Mouse (Mus musculus): ENCODE measurements around the gene Ola1. TPM values are rescaled to one million over a fixed set of nuclear protein-coding genes. Genes with fewer than 3 reads are reported as not detected.

Gene Ola1
- polyA plus RNA-seq, 1 experiment from 2014 or later, result 110 TPM

GRCm38 (mm10) chr2:73248701-73249100, 30.0 kb upstream of the Ola1 start:
- no peaks in the 10 kb centered on the region for H3K4me1 ChIP-seq (ENCODE audit: control insufficient read depth, insufficient read depth, low read depth, low read length)
- H3K9me3 ChIP-seq (ENCODE audit: control insufficient read depth, low read length), result no peaks in the 10 kb centered on the region; the same call in 1 of the 2 replicates
- H3K27me3 ChIP-seq (replicated peaks; ENCODE audit: control insufficient read depth, insufficient read depth, low read length), result no peaks in the 10 kb centered on the region
- H3K9ac ChIP-seq (ENCODE audit: low read depth, low read length), result no peak overlapping the region
- no peak overlapping the region for H3K4me2 ChIP-seq (ENCODE audit: low read length)
- H3K27ac ChIP-seq (ENCODE audit: low read depth, low read length), result no peak overlapping the region
- ATAC-seq, result no peak
- WGBS, result 54% methylated on average over 4 of the region's 4 CpGs
- H3K4me3 ChIP-seq (ENCODE audit: low read length), result no peak overlapping the region
- H3K36me3 ChIP-seq (ENCODE audit: control insufficient read depth, insufficient read depth, low read length), result no peaks in the 10 kb centered on the region

GRCm38 (mm10) chr2:73241299-73241698, 22.6 kb upstream of the Ola1 start:
- no peak overlapping the region for H3K4me3 ChIP-seq (ENCODE audit: low read length)
- no peaks in the 10 kb centered on the region for H3K4me1 ChIP-seq (ENCODE audit: control insufficient read depth, insufficient read depth, low read depth, low read length)
- no peak for ATAC-seq
- H3K4me2 ChIP-seq (ENCODE audit: low read length), result no peak overlapping the region
- H3K9me3 ChIP-seq (ENCODE audit: control insufficient read depth, low read length), result no peaks in the 10 kb centered on the region
- WGBS, result 77% methylated on average over 4 of the region's 4 CpGs
- no peak overlapping the region for H3K27ac ChIP-seq (ENCODE audit: low read depth, low read length)
- no peak overlapping the region for H3K9ac ChIP-seq (ENCODE audit: low read depth, low read length)
- no peaks in the 10 kb centered on the region for H3K27me3 ChIP-seq (replicated peaks; ENCODE audit: control insufficient read depth, insufficient read depth, low read length)
- H3K36me3 ChIP-seq (ENCODE audit: control insufficient read depth, insufficient read depth, low read length), result no peaks in the 10 kb centered on the region

DNA sequence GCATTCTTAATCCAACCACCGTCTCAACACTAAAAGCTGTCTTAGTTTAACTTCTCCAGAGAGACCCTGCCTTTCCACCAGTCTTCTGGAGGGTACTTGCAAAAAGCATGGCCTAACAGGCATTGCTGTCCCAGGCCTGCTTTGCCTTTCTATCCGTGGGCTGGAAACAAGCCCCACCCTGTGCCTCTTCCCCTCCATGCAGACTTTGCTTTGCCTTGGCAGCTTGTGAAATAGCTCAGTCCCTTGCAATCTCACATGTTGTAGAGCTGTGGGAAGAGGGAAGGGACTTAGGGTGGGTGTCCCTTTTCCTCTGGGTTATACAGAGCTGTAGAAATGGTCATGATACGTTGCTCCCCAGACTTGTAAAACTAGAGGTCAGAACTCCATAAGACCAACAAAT, 12.4 kb upstream of the Ola1 start:
- 65% methylated on average over 3 of the region's 3 CpGs for WGBS
- Histone ChIP-seq H3K4me3 (ENCODE audit: low read length) (no peak overlapping the region), H3K36me3 (ENCODE audit: control insufficient read depth, insufficient read depth, low read length) (no peaks in the 10 kb centered on the region), H3K27me3 (replicated peaks; ENCODE audit: control insufficient read depth, insufficient read depth, low read length) (no peaks in the 10 kb centered on the region), H3K9ac (ENCODE audit: low read depth, low read length) (no peak overlapping the region), H3K9me3 (ENCODE audit: control insufficient read depth, low read length) (no peaks in the 10 kb centered on the region), H3K27ac (ENCODE audit: low read depth, low read length) (no peak overlapping the region), H3K4me1 (ENCODE audit: control insufficient read depth, insufficient read depth, low read depth, low read length) (no peaks in the 10 kb centered on the region), H3K4me2 (ENCODE audit: low read length) (no peak overlapping the region)
- ATAC-seq, result no peak

- H3K4me2 ChIP-seq (ENCODE audit: low read length), result peak overlapping the region; percentile 87
- no peaks in the 10 kb centered on the region for H3K36me3 ChIP-seq (ENCODE audit: control insufficient read depth, insufficient read depth, low read length)
- 0 out of 2 replicates have a peak overlapping the region, but pooled peaks have one; percentile 57 for H3K27ac ChIP-seq (ENCODE audit: low read depth, low read length)
- ATAC-seq, result peak; percentile 99
- H3K27me3 ChIP-seq (replicated peaks; ENCODE audit: control insufficient read depth, insufficient read depth, low read length), result no peaks in the 10 kb centered on the region; the same call in 1 of the 2 replicates
- H3K4me3 ChIP-seq (ENCODE audit: low read length), result peak overlapping the region; percentile 81
- no peaks in the 10 kb centered on the region for H3K9me3 ChIP-seq (ENCODE audit: control insufficient read depth, low read length)
- under 1% methylated on average over 68 of the region's 68 CpGs for WGBS
- H3K9ac ChIP-seq (ENCODE audit: low read depth, low read length), result peak overlapping the region; percentile 88
- peaks cover 8% of the 10 kb centered on the region for H3K4me1 ChIP-seq (ENCODE audit: control insufficient read depth, insufficient read depth, low read depth, low read length)
These were observed 4.7 kb downstream of the Ola1 start for GRCm38 (mm10) chr2:73213871-73214659.

DNA sequence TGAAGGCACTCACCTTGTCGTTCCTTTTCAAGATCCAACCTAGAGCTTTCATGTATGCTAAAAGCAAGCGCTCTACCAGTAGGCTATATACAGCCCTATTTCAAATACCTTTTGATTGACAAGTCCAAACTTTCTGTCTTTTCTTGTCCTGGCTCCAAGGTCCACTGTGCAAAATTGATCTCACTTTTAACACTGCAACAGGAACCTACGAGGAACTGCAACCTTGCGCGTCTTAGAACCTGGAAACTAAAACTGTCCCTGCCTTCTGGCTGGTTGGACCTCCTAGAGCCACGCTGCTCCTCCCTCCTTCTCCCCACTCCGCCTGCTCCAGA, 5.2 kb downstream of the Ola1 start:
- no peak for ATAC-seq
- Histone ChIP-seq H3K36me3 (ENCODE audit: control insufficient read depth, insufficient read depth, low read length) (no peaks in the 10 kb centered on the region), H3K27ac (ENCODE audit: low read depth, low read length) (no peak overlapping the region), H3K4me2 (ENCODE audit: low read length) (peak overlapping the region; percentile 87), H3K4me1 (ENCODE audit: control insufficient read depth, insufficient read depth, low read depth, low read length) (peaks cover 8% of the 10 kb centered on the region), H3K27me3 (replicated peaks; ENCODE audit: control insufficient read depth, insufficient read depth, low read length) (no peaks in the 10 kb centered on the region; the same call in 1 of the 2 replicates), H3K4me3 (ENCODE audit: low read length) (peak overlapping the region; percentile 81), H3K9me3 (ENCODE audit: control insufficient read depth, low read length) (no peaks in the 10 kb centered on the region), H3K9ac (ENCODE audit: low read depth, low read length) (peak overlapping the region; percentile 88)
- 21% methylated on average over 7 of the region's 7 CpGs for WGBS

- ATAC-seq, result no peak
- Histone ChIP-seq H3K4me1 (ENCODE audit: control insufficient read depth, insufficient read depth, low read depth, low read length) (no peaks in the 10 kb centered on the region), H3K27me3 (replicated peaks; ENCODE audit: control insufficient read depth, insufficient read depth, low read length) (no peaks in the 10 kb centered on the region), H3K4me2 (ENCODE audit: low read length) (no peak overlapping the region), H3K4me3 (ENCODE audit: low read length) (no peak overlapping the region), H3K27ac (ENCODE audit: low read depth, low read length) (no peak overlapping the region), H3K36me3 (ENCODE audit: control insufficient read depth, insufficient read depth, low read length) (no peaks in the 10 kb centered on the region), H3K9me3 (ENCODE audit: control insufficient read depth, low read length) (no peaks in the 10 kb centered on the region), H3K9ac (ENCODE audit: low read depth, low read length) (no peak overlapping the region)
- WGBS, result 90% methylated on average over 6 of the region's 6 CpGs
These were observed 14.4 kb downstream of the Ola1 start for GRCm38 (mm10) chr2:73204328-73204727.

- Histone ChIP-seq H3K4me1 (ENCODE audit: control insufficient read depth, insufficient read depth, low read depth, low read length) (no peaks in the 10 kb centered on the region), H3K9ac (ENCODE audit: low read depth, low read length) (no peak overlapping the region), H3K4me2 (ENCODE audit: low read length) (no peak overlapping the region), H3K9me3 (ENCODE audit: control insufficient read depth, low read length) (no peaks in the 10 kb centered on the region), H3K4me3 (ENCODE audit: low read length) (no peak overlapping the region), H3K27me3 (replicated peaks; ENCODE audit: control insufficient read depth, insufficient read depth, low read length) (no peaks in the 10 kb centered on the region), H3K36me3 (ENCODE audit: control insufficient read depth, insufficient read depth, low read length) (no peaks in the 10 kb centered on the region), H3K27ac (ENCODE audit: low read depth, low read length) (no peak overlapping the region)
- ATAC-seq, result no peak
- WGBS, result 95% methylated on average over 2 of the region's 2 CpGs
These were observed 30.2 kb downstream of the Ola1 start for GRCm38 (mm10) chr2:73188488-73188887.

DNA sequence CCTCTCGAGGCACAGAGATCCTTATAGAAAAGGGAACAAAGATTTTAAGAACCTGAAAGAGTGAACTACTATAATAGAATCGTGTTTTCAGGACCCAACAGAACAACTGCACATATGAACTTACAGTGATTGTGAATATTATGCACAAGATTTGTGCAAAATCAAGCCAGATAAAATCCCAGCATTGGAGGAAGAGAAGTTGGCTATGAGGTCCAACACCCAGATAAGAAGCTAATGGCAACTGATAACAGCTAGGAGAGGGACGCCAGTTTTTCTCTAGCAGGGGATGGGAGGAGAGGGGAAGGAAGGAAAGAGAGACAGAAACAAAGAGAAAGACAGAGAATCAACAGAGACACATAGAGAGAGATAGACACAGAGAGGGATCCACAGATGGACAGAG, 33.5 kb downstream of the Ola1 start:
- no peaks in the 10 kb centered on the region for H3K9me3 ChIP-seq (ENCODE audit: control insufficient read depth, low read length)
- no peaks in the 10 kb centered on the region for H3K4me1 ChIP-seq (ENCODE audit: control insufficient read depth, insufficient read depth, low read depth, low read length)
- no peaks in the 10 kb centered on the region for H3K27me3 ChIP-seq (replicated peaks; ENCODE audit: control insufficient read depth, insufficient read depth, low read length)
- no peak overlapping the region for H3K27ac ChIP-seq (ENCODE audit: low read depth, low read length)
- H3K4me2 ChIP-seq (ENCODE audit: low read length), result no peak overlapping the region
- ATAC-seq, result no peak
- no peak overlapping the region for H3K4me3 ChIP-seq (ENCODE audit: low read length)
- H3K36me3 ChIP-seq (ENCODE audit: control insufficient read depth, insufficient read depth, low read length), result no peaks in the 10 kb centered on the region
- no peak overlapping the region for H3K9ac ChIP-seq (ENCODE audit: low read depth, low read length)
- 82% methylated on average over 3 of the region's 3 CpGs for WGBS

- no peaks in the 10 kb centered on the region for H3K9me3 ChIP-seq (ENCODE audit: control insufficient read depth, low read length)
- H3K4me3 ChIP-seq (ENCODE audit: low read length), result no peak overlapping the region
- no peak for ATAC-seq
- H3K9ac ChIP-seq (ENCODE audit: low read depth, low read length), result no peak overlapping the region
- H3K27me3 ChIP-seq (replicated peaks; ENCODE audit: control insufficient read depth, insufficient read depth, low read length), result no peaks in the 10 kb centered on the region
- H3K27ac ChIP-seq (ENCODE audit: low read depth, low read length), result no peak overlapping the region
- H3K4me2 ChIP-seq (ENCODE audit: low read length), result no peak overlapping the region
- H3K4me1 ChIP-seq (ENCODE audit: control insufficient read depth, insufficient read depth, low read depth, low read length), result no peaks in the 10 kb centered on the region
- no peaks in the 10 kb centered on the region for H3K36me3 ChIP-seq (ENCODE audit: control insufficient read depth, insufficient read depth, low read length)
- WGBS, result 67% methylated on average over 5 of the region's 5 CpGs
These were observed 49.2 kb downstream of the Ola1 start for GRCm38 (mm10) chr2:73169496-73169895.
